Mouse (Mus musculus): ENCODE data around the gene Phf21a.

Gene Phf21a

GRCm38 (mm10) chr2:92402591-92403326 lies 309.8 kb downstream of the Phf21a start:
- DNase-seq (ENCODE audit: low spot score in 2 of 2): no peak

- no peak for DNase-seq (ENCODE audit: low spot score in 2 of 2)
These were observed 310.9 kb downstream of the Phf21a start for GRCm38 (mm10) chr2:92403776-92404319.

GRCm38 (mm10) chr2:92404737-92405136 lies 311.8 kb downstream of the Phf21a start:
- DNase-seq (ENCODE audit: low spot score in 2 of 2): no peak

- DNase-seq (ENCODE audit: low spot score in 2 of 2): no peak
These were observed 312.8 kb downstream of the Phf21a start for GRCm38 (mm10) chr2:92405687-92406086.

GRCm38 (mm10) chr2:92408309-92409045 lies 315.6 kb downstream of the Phf21a start:
- DNase-seq (ENCODE audit: low spot score in 2 of 2): no peak

GRCm38 (mm10) chr2:92411705-92412104 lies 318.8 kb downstream of the Phf21a start:
- no peak for DNase-seq (ENCODE audit: low spot score in 2 of 2)
